Mouse (Mus musculus) heart, embryonic 10.5 days (tissue): Measurements from ENCODE around the gene Axl. TPM values are rescaled to one million over a fixed set of nuclear protein-coding genes. Genes with fewer than 3 reads are reported as not detected.

Source experiments
- DNase-seq: peaks from one replicate; pipeline ENCODE4 v3.0.0-alpha.2; 2017; ENCODE audit warnings: low spot score
- H3K27ac ChIP-seq: fragments of 300-500 bp; sonication (generic); 2 replicates; pipeline ENCODE4 v1.5.1; 2016; ENCODE audit warnings: mild to moderate bottlenecking
- H3K27me3 ChIP-seq: fragments of 300-500 bp; sonication (generic); 2 replicates; pipeline ENCODE4 v1.6.1; 2016; ENCODE audit warnings: mild to moderate bottlenecking; ENCODE audit not compliant: poor library complexity, insufficient read depth, severe bottlenecking
- H3K36me3 ChIP-seq: fragments of 300-500 bp; sonication (generic); 2 replicates; pipeline ENCODE4 v1.6.1; 2016; ENCODE audit warnings: mild to moderate bottlenecking, moderate library complexity
- H3K4me1 ChIP-seq: fragments of 300-500 bp; sonication (generic); 2 replicates; pipeline ENCODE4 v1.6.1; 2016; ENCODE audit warnings: mild to moderate bottlenecking
- H3K4me3 ChIP-seq: fragments of 300-500 bp; sonication (generic); 2 replicates; pipeline ENCODE4 v1.5.1; 2016; ENCODE audit warnings: mild to moderate bottlenecking, moderate library complexity
- H3K9me3 ChIP-seq: fragments of 300-500 bp; sonication (generic); 2 replicates; pipeline ENCODE4 v1.6.1; 2016; ENCODE audit warnings: mild to moderate bottlenecking, moderate library complexity
- WGBS: fragments of 180-500 bp; shearing (Covaris S2); methylation state at CpG from one replicate; pipeline ENCODE4 v1.1.7; 2016; 5-methylcytosine and 5-hydroxymethylcytosine counted together
- polyA plus RNA-seq: library from polyadenylated mRNA; unstranded; fragments of >200 nt; fragmentation: Nextera tagmentation; extraction: Ambion mirVana; gene quantifications from 2 replicates; pipeline ENCODE4 v1.2.1, GENCODE M21; 2016

Gene Axl
- 53.3 and 54.3 TPM in 2 replicates for polyA plus RNA-seq

DNA sequence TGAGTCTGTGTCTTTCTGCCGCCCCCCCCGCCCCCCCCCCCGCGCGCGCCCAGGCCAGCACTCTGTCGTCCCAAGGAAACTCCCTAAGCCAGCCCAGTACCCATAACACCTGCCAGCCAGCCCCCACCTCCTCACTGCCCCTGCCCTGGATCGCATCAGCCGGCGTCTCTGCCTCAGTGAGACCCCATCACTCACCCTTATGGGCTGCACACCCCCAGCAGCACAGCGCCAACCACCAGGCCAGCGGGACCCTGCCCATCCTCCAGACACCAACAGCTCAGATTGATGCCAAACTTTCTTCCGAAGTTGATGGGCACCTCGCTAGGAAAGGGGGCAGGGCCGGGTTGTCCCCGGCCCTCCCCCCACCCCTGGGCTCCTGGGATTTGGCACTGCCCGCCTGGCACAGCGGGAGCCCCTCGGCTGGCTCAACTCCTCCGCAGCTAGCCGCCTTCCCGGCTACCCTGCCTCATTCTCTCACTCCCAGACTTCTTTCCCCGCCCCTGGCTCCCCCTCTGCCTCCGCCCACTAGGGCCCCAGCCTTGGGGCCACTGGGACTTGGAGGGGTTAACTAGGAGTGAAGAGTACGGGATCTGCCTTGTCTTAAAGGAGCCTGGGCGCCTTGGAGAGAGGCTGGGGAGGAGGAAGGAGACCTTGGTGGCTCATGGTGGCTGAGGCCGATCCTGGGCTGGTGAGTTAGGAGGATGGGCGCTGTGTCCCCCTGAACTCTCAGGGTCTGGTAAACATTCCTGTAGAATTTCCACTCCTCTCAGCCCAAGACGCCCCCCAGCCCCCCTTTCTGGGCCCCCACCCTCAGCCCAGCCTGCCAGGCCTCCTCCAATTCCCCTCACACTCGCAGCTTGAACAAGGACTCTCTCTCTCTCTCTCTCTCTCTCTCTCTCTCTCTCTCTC is at the start of gene Axl:
Gene Axl (minus strand): TSS at position 486 of the 909 bp plus-strand sequence.
- H3K36me3 ChIP-seq, result peaks cover 10% of the 10 kb centered on the region; the same call in 1 of the 2 replicates
- H3K9me3 ChIP-seq, result no peaks in the 10 kb centered on the region
- H3K27ac ChIP-seq, result peak within 1 kb of the TSS; percentile 86
- peak within 1 kb of the TSS; percentile 68 for H3K4me3 ChIP-seq
- peak; percentile 83 for DNase-seq
- under 1% methylated on average over 26 of the region's 30 CpGs for WGBS
- peaks cover 43% of the 10 kb centered on the region for H3K4me1 ChIP-seq
- no peaks in the 10 kb centered on the region; the same call in 1 of the 2 replicates for H3K27me3 ChIP-seq

DNA sequence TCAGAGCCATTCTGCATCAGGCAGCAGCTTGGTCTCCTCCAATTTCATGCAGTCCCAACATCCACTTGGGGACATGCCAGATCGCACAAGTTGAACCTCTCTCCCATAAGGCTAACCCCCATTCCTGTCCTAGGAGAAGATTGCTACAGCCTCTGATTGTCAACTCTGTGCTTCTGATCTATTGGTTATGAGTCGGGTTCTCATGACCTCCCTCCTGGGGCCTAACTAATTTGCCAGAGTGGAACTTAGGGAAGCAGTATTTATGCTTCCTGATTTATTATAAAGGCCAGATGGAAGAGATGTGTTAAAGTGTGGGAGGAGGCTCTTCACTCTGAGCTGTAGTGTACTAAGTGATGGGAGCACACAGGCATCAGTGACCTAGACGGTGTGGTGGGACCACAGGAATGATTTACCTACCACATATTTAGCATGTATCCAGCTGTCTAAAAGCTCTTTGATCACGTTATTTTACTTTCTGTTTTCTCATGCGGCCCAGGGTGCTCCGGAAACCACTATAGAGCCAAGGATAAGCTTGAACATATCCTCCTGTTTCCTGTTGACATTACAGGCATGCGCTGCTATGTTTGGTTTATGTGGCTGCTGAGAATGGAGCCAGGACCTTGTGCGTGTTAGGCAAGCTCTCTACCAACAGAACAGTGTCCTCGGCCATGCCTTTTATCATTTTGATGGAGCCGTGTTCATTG is 46.8 kb upstream of the Axl start:
- peaks cover 3% of the 10 kb centered on the region; the same call in 1 of the 2 replicates for H3K4me1 ChIP-seq
- H3K36me3 ChIP-seq, result no peaks in the 10 kb centered on the region
- no peaks in the 10 kb centered on the region for H3K27me3 ChIP-seq
- DNase-seq, result peak; percentile 61
- no peaks in the 10 kb centered on the region for H3K9me3 ChIP-seq
- H3K4me3 ChIP-seq, result no peak overlapping the region
- H3K27ac ChIP-seq, result no peak overlapping the region
- 76% methylated on average over 10 of the region's 10 CpGs for WGBS

DNA sequence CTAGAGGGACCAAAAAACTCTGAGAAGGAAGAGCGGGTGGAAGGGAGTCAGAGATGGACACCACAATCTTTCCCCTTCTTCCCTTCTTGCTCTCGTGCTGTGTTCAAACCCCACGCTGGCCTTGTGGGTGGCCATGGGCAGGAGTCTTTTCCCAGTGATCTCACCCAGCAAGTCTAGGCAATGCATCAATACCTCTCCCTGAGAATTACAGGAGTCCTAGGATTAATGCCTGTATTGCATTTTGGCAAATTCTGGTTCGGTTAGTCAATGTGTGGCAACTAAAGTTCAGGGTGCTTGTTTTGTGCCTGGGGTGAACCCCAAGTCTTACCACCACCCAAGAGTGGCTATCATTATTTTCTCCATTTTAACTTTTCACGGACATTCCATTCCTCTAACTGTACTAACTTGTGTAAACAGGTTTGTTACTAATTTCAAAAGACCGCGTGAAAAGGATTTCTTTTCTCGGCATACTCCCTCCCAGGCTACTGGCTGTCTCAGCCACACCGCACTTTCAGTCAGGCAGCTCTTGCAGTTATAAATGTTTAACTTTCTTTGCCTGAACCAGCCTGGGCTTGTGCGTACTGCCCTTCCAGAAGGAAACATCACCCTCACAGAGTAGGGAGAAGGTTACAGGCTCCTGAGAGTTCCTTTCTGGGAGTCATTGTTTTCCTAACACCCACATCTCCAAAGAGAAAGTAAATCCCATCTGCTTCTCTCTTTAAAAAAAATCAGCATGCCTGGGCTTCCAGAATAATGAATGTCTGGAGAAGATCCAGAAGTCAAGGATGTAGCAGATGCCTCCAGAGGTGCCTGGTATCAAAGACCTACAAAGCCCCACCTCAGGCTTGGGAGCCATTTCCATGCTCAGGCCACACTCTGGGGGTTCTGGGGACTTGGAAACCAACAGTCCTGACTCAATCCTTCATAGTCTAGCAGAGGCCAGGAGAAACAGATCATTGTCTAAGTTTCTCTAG is 43.3 kb upstream of the Axl start:
- Histone ChIP-seq H3K27ac (no peak overlapping the region), H3K4me1 (peaks cover 7% of the 10 kb centered on the region; the same call in 1 of the 2 replicates), H3K4me3 (no peak overlapping the region), H3K36me3 (no peaks in the 10 kb centered on the region), H3K9me3 (no peaks in the 10 kb centered on the region), H3K27me3 (no peaks in the 10 kb centered on the region)
- DNase-seq, result peak; percentile 52
- 76% methylated on average over 10 of the region's 10 CpGs for WGBS

DNA sequence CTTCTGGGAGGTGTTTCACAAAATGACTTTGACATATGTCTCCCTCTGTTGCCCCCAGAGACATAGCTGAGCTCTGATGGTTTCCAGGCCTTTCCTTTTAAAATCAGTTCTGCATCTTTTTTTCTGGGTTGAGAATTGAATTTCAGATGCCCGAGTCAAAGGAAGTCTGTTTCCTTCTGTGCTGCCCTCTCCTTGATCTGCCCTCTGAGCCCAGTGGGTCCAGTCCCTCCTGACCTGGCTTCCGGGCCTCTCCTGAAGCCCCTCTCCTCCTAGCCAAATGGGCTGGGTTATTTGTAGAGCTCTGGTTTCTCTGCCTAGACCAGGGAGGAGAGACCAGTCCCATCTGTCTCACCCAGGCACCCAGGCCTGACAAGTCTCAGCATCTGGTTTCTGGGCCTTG is 41.7 kb upstream of the Axl start:
- 42% methylated on average over 2 of the region's 2 CpGs for WGBS
- Histone ChIP-seq H3K9me3 (no peaks in the 10 kb centered on the region), H3K27ac (0 out of 2 replicates have a peak overlapping the region, but pooled peaks have one; percentile 36), H3K4me1 (peaks cover 7% of the 10 kb centered on the region; the same call in 1 of the 2 replicates), H3K27me3 (no peaks in the 10 kb centered on the region), H3K36me3 (no peaks in the 10 kb centered on the region), H3K4me3 (no peak overlapping the region)
- peak; percentile 31 for DNase-seq

DNA sequence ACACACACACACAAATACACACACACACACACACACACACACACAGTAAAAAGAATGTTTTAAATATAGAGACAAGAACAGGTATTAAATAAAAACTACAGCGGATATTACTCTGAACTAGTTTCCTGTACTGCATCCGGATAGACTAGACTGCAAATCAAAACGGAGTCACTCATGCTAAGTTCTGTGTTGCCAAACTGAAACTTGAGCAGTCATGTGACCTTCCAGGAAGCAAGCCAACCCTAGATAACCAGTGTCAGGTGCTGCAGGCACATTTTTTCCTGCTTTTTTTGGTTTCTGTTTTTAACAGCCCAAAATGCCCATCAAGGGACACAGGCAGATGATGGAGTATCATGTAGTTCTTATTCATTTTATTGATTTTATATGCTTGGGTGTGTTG is 38.7 kb upstream of the Axl start:
- Histone ChIP-seq H3K9me3 (no peaks in the 10 kb centered on the region), H3K4me3 (no peak overlapping the region), H3K27ac (no peak overlapping the region), H3K36me3 (no peaks in the 10 kb centered on the region), H3K4me1 (peaks cover 7% of the 10 kb centered on the region; the same call in 1 of the 2 replicates), H3K27me3 (no peaks in the 10 kb centered on the region)
- 51% methylated on average over 3 of the region's 3 CpGs for WGBS
- no peak for DNase-seq

DNA sequence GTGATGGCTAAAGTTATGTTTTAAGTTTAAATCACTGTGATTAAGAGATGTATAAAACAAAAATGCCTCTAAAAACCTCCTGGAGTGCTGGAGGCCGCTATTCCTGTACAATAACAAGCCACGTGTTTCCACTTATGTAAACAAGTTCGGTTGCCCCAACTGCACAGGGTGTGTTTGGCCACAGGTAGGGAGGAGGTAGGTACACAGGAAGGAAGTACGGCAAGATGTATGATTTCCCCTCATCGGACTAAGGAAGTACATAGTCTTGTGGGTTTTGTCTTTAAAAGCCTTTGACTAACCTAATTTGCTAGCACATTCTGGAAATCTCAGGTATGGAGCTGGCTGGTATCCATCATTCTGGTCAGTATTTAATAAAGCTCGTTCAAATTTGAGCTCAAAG is 37.5 kb upstream of the Axl start:
- Histone ChIP-seq H3K4me3 (no peak overlapping the region), H3K36me3 (no peaks in the 10 kb centered on the region), H3K27me3 (no peaks in the 10 kb centered on the region), H3K4me1 (peaks cover 7% of the 10 kb centered on the region; the same call in 1 of the 2 replicates), H3K9me3 (no peaks in the 10 kb centered on the region), H3K27ac (no peak overlapping the region)
- WGBS, result 80% methylated on average over 6 of the region's 6 CpGs
- no peak for DNase-seq

DNA sequence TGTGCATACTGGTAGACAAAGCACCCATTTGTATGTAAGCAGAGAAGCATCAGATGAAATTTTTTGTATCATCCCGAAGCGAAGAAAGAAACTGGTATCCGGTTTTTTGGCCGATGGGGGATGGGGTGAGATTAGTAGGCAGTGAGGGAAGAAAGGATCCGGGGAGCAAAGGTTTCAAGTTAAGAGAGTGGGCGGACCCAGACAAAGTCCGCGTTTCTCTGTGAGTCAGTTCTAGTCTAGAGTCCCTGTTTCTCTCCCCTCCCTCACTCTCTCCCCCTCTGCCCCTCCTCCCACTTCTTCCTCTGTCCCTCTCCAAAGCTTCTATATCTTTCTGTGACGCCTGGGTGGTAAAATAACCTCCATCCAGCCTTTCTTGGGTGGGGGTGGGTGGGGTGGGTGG is 36.5 kb upstream of the Axl start:
- DNase-seq, result no peak
- 46% methylated on average over 9 of the region's 9 CpGs for WGBS
- H3K36me3 ChIP-seq, result no peaks in the 10 kb centered on the region
- peaks cover 2% of the 10 kb centered on the region; the same call in 1 of the 2 replicates for H3K4me1 ChIP-seq
- H3K4me3 ChIP-seq, result no peak overlapping the region
- no peaks in the 10 kb centered on the region for H3K27me3 ChIP-seq
- no peak overlapping the region for H3K27ac ChIP-seq
- no peaks in the 10 kb centered on the region for H3K9me3 ChIP-seq

DNA sequence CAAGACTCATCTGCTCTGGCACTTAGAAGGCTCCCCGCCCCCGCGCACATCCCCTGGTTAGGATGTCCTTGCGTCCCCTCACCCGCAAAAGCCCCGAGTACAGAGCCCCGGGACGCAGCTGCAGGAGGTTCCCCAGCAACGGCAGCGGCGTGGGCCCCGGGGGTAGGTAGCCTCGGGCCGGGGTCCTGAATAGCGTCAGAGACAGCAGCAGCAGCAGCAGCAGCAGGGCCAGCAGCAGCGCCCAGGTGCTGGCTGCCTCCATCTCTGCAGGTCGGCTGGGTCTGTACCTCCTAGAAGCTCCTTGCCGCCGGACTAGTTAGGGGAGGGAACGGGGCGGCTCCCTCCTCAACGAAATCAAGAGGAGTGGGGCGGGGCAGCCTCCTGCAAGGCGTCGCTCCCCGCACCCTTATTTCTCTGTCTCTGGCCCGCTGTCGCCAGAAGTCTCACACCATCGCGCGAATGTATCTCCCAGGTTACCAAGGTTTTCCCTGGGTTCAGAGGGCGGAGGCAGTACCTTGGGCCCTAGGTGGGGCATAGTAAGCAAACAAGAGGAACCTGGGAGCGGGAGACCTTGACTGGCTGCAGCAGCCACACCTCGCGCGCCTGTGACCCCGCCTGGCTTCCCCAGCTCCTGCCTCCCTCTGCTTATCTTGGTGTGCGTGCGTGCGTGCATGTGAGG is 27.9 kb upstream of the Axl start, which contains the start of gene Cyp2s1:
Gene Cyp2s1 (minus strand): TSS at position 673 of the 679 bp plus-strand sequence.
- under 1% methylated on average over 40 of the region's 40 CpGs for WGBS
- peak within 1 kb of the TSS; percentile 49 for H3K27ac ChIP-seq

DNA sequence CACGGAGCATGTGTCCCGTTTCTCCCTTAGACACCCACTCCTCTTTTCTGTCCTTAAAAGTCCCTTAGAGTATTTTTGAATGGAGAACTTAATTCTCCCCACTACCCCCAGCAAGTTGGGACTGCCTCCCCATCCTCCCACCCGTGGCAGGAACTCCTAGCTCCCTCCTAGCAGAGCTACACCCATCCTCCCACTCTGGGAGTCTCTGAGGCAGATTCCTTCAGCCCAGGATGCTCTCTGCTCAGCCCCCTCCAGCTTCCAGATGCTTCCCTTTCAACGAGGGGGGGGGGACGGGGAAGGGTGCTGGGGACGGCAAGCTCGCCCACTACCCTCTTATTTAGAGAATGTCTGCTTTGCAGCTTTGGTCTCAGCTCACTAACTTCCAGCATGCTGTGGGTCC is 27.1 kb upstream of the Axl start:
- Histone ChIP-seq H3K4me3 (peak overlapping the region; percentile 60; the same call in 1 of the 2 replicates), H3K4me1 (peaks cover 12% of the 10 kb centered on the region), H3K27ac (no peak overlapping the region), H3K27me3 (peaks cover 36% of the 10 kb centered on the region), H3K9me3 (no peaks in the 10 kb centered on the region), H3K36me3 (no peaks in the 10 kb centered on the region)
- WGBS, result 29% methylated on average over 7 of the region's 7 CpGs
- no peak for DNase-seq

More for the DNA sequence above, 27.9 kb upstream of the Axl start, which contains the start of gene Cyp2s1:
- no peak for DNase-seq
- H3K4me1 ChIP-seq, result peaks cover 12% of the 10 kb centered on the region
- H3K36me3 ChIP-seq, result no peaks in the 10 kb centered on the region
- H3K9me3 ChIP-seq, result no peaks in the 10 kb centered on the region
- H3K4me3 ChIP-seq, result peak within 1 kb of the TSS; percentile 60
- H3K27me3 ChIP-seq, result peaks cover 36% of the 10 kb centered on the region

DNA sequence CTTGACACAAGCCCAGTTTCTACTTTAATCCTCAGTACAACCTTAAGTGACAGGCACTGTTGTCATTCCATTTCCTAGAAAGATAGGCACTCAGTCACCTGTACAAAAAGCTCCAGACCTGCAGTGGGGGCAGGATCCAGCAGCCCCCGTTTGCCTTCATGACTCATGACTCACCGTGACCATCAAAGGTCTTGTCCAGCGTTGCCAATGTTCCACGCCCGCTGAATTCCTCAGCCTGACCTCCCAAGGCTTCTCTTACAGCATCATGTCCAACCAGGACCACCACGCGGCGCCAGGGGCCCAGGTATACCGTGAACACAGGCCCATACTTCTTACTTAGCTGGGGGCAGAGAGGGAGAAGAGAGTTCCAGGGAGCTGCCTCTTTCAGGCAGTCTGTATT is 26.2 kb upstream of the Axl start:
- Histone ChIP-seq H3K4me3 (no peak overlapping the region), H3K27me3 (peaks cover 36% of the 10 kb centered on the region), H3K4me1 (peaks cover 12% of the 10 kb centered on the region), H3K9me3 (no peaks in the 10 kb centered on the region), H3K36me3 (no peaks in the 10 kb centered on the region), H3K27ac (no peak overlapping the region)
- no peak for DNase-seq
- 71% methylated on average over 9 of the region's 9 CpGs for WGBS

DNA sequence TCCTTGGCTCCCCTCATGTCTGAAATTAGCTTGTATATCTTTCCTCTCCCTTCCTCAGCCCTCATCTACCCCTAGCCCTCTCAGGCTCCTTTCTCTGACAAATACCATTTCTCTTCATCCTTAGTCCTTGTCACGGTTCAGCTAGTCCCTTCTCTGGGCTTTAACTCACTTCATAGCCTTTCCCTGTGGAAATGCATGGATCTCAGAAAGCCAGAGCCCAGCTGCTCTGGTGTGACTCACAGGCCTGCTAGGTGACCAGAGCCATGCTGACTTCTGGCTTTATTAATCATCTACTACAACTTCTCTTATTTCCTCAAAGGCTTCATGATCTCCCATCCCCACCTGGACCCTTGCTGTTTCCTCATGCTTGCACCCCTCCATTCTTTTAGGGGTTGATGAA is 23.7 kb upstream of the Axl start:
- WGBS, result 56% methylated on average over 1 of the region's 1 CpGs
- H3K9me3 ChIP-seq, result no peaks in the 10 kb centered on the region

More for the DNA sequence above, 23.7 kb upstream of the Axl start:
- H3K4me3 ChIP-seq, result no peak overlapping the region
- DNase-seq, result no peak
- no peak overlapping the region for H3K27ac ChIP-seq
- H3K4me1 ChIP-seq, result peaks cover 12% of the 10 kb centered on the region
- no peaks in the 10 kb centered on the region for H3K36me3 ChIP-seq
- peaks cover 32% of the 10 kb centered on the region for H3K27me3 ChIP-seq
